Mouse (Mus musculus) heart, embryonic 11.5 days (tissue): ENCODE results near the gene Lman2. TPM values are rescaled to one million over a fixed set of nuclear protein-coding genes. Genes with fewer than 3 reads are reported as not detected.

Source experiments
- ATAC-seq: fragments of 200-750 bp; cut with Nextera tagmentation; replicated peaks from 2 replicates; pipeline ENCODE4 v1.8.0; 2017; ENCODE audit warnings: moderate library complexity; ENCODE audit not compliant: insufficient number of reproducible peaks, low FRiP score, low TSS enrichment
- H3K27ac ChIP-seq: fragments of 300-500 bp; sonication (generic); 2 replicates; pipeline ENCODE4 v1.5.1; 2014; ENCODE audit warnings: mild to moderate bottlenecking, low read depth, low read length
- H3K27me3 ChIP-seq: fragments of 300-500 bp; sonication (generic); 2 replicates; pipeline ENCODE4 v1.6.1; 2014; ENCODE audit warnings: mild to moderate bottlenecking, low read length, mixed read lengths; ENCODE audit not compliant: control insufficient read depth, insufficient read depth
- H3K36me3 ChIP-seq: fragments of 300-500 bp; sonication (generic); 2 replicates; pipeline ENCODE4 v1.6.1; 2014; ENCODE audit warnings: mild to moderate bottlenecking, low read length, moderate library complexity, mixed read lengths; ENCODE audit not compliant: control insufficient read depth, insufficient read depth
- H3K4me1 ChIP-seq: fragments of 300-500 bp; sonication (generic); 2 replicates; pipeline ENCODE4 v1.6.1; 2014; ENCODE audit warnings: low read length; ENCODE audit not compliant: control insufficient read depth, insufficient read depth
- H3K4me2 ChIP-seq: fragments of 300-500 bp; sonication (generic); 2 replicates; pipeline ENCODE4 v1.6.1; 2014; ENCODE audit warnings: mild to moderate bottlenecking, moderate library complexity
- H3K4me3 ChIP-seq: fragments of 300-500 bp; sonication (generic); 2 replicates; pipeline ENCODE4 v1.5.1; 2014; ENCODE audit warnings: low read depth, low read length
- H3K9ac ChIP-seq: fragments of 300-500 bp; sonication (generic); 2 replicates; pipeline ENCODE4 v1.6.1; 2014; ENCODE audit warnings: mild to moderate bottlenecking, low read depth, low read length, moderate library complexity
- H3K9me3 ChIP-seq: fragments of 300-500 bp; sonication (generic); replicated peaks from 2 replicates; pipeline ENCODE4 v1.6.1; 2016; ENCODE audit warnings: low read length; ENCODE audit not compliant: control insufficient read depth
- WGBS: fragments of 180-500 bp; shearing (Covaris S2); extraction: QIAGEN DNeasy Blood & Tissue Kit; methylation state at CpG from one replicate; pipeline ENCODE4 v1.1.7; 2014; ENCODE audit not compliant: insufficient replicate concordance; 5-methylcytosine and 5-hydroxymethylcytosine counted together
- polyA plus RNA-seq: library from polyadenylated mRNA; unstranded; fragments of >200 nt; fragmentation: Nextera tagmentation; extraction: Ambion mirVana; gene quantifications from 2 replicates; pipeline ENCODE4 v1.2.1, GENCODE M21; 2014

Gene Lman2
- polyA plus RNA-seq, 1 experiment from 2014 or later, result 72.5 TPM

GRCm38 (mm10) chr13:55403266-55403665 lies 40.7 kb upstream of the Lman2 start:
- Histone ChIP-seq H3K9ac (no peak overlapping the region), H3K36me3 (no peaks in the 10 kb centered on the region), H3K9me3 (no peaks in the 10 kb centered on the region), H3K4me1 (no peaks in the 10 kb centered on the region), H3K4me2 (no peak overlapping the region), H3K4me3 (no peak overlapping the region), H3K27me3 (peaks cover 47% of the 10 kb centered on the region), H3K27ac (no peak overlapping the region)
- 74% methylated on average over 7 of the region's 7 CpGs for WGBS
- ATAC-seq, result no peak

GRCm38 (mm10) chr13:55400039-55400346 lies 37.4 kb upstream of the Lman2 start:
- Histone ChIP-seq H3K36me3 (no peaks in the 10 kb centered on the region), H3K27me3 (peaks cover 38% of the 10 kb centered on the region), H3K9me3 (no peaks in the 10 kb centered on the region)

GRCm38 (mm10) chr13:55399300-55400038 lies 36.9 kb upstream of the Lman2 start:
- Histone ChIP-seq H3K4me2 (no peak overlapping the region), H3K4me1 (no peaks in the 10 kb centered on the region), H3K36me3 (no peaks in the 10 kb centered on the region), H3K27ac (no peak overlapping the region), H3K9ac (no peak overlapping the region), H3K27me3 (peaks cover 35% of the 10 kb centered on the region), H3K9me3 (no peaks in the 10 kb centered on the region), H3K4me3 (no peak overlapping the region)
- no peak for ATAC-seq
- 53% methylated on average over 5 of the region's 5 CpGs for WGBS

More at GRCm38 (mm10) chr13:55400039-55400346, 37.4 kb upstream of the Lman2 start:
- H3K4me1 ChIP-seq, result no peaks in the 10 kb centered on the region
- H3K9ac ChIP-seq, result no peak overlapping the region
- no peak overlapping the region for H3K4me2 ChIP-seq
- H3K4me3 ChIP-seq, result no peak overlapping the region
- no peak overlapping the region for H3K27ac ChIP-seq
- ATAC-seq, result no peak
- 64% methylated on average over 1 of the region's 1 CpGs for WGBS

- no peak within 1 kb of the TSS for H3K9ac ChIP-seq
- WGBS, result 68% methylated on average over 1 of the region's 1 CpGs
- no peaks in the 10 kb centered on the region for H3K9me3 ChIP-seq
- H3K4me1 ChIP-seq, result no peaks in the 10 kb centered on the region
- no peak within 1 kb of the TSS for H3K27ac ChIP-seq
- H3K4me3 ChIP-seq, result no peak within 1 kb of the TSS
- H3K36me3 ChIP-seq, result no peaks in the 10 kb centered on the region
- H3K27me3 ChIP-seq, result peaks cover 22% of the 10 kb centered on the region
- no peak within 1 kb of the TSS for H3K4me2 ChIP-seq
- no peak for ATAC-seq
Observed at GRCm38 (mm10) chr13:55398088-55398487, 35.5 kb upstream of the Lman2 start, which contains the start of gene Slc34a1. Slc34a1 (plus strand) TSS chr13:55398187.

GRCm38 (mm10) chr13:55392933-55393332 lies 30.4 kb upstream of the Lman2 start:
- Histone ChIP-seq H3K27ac (no peak overlapping the region), H3K36me3 (no peaks in the 10 kb centered on the region), H3K9me3 (no peaks in the 10 kb centered on the region), H3K27me3 (no peaks in the 10 kb centered on the region; the same call in 1 of the 2 replicates), H3K4me3 (no peak overlapping the region), H3K9ac (no peak overlapping the region), H3K4me1 (no peaks in the 10 kb centered on the region), H3K4me2 (no peak overlapping the region)
- no peak for ATAC-seq
- 71% methylated on average over 4 of the region's 4 CpGs for WGBS

GRCm38 (mm10) chr13:55391626-55392029 lies 29.0 kb upstream of the Lman2 start:
- Histone ChIP-seq H3K27me3 (no peaks in the 10 kb centered on the region; the same call in 1 of the 2 replicates), H3K9ac (no peak overlapping the region), H3K36me3 (no peaks in the 10 kb centered on the region), H3K9me3 (no peaks in the 10 kb centered on the region), H3K4me3 (no peak overlapping the region), H3K4me1 (no peaks in the 10 kb centered on the region), H3K4me2 (no peak overlapping the region), H3K27ac (no peak overlapping the region)
- ATAC-seq, result no peak
- WGBS, result 76% methylated on average over 1 of the region's 1 CpGs

- H3K27ac ChIP-seq, result no peak overlapping the region
- H3K36me3 ChIP-seq, result no peaks in the 10 kb centered on the region
- ATAC-seq, result no peak
- H3K4me2 ChIP-seq, result no peak overlapping the region
- H3K9me3 ChIP-seq, result no peaks in the 10 kb centered on the region
- no peaks in the 10 kb centered on the region for H3K4me1 ChIP-seq
- no peak overlapping the region for H3K4me3 ChIP-seq
- H3K27me3 ChIP-seq, result no peaks in the 10 kb centered on the region
- 74% methylated on average over 3 of the region's 3 CpGs for WGBS
- no peak overlapping the region for H3K9ac ChIP-seq
Observed at GRCm38 (mm10) chr13:55390644-55391043, 28.1 kb upstream of the Lman2 start.

GRCm38 (mm10) chr13:55381790-55382189 lies 19.2 kb upstream of the Lman2 start:
- no peak overlapping the region for H3K4me2 ChIP-seq
- H3K4me1 ChIP-seq, result no peaks in the 10 kb centered on the region
- WGBS, result 66% methylated on average over 4 of the region's 4 CpGs
- no peaks in the 10 kb centered on the region for H3K36me3 ChIP-seq
- H3K4me3 ChIP-seq, result no peak overlapping the region
- no peak for ATAC-seq
- no peaks in the 10 kb centered on the region for H3K9me3 ChIP-seq
- no peak overlapping the region for H3K27ac ChIP-seq
- H3K9ac ChIP-seq, result no peak overlapping the region
- peaks cover 58% of the 10 kb centered on the region for H3K27me3 ChIP-seq
